Mouse (Mus musculus): ENCODE measurements at regions not wholly inside any gene's neighbourhood (a gene's known extent, or its start where the extent isn't known, plus 50 kb on each side); places are given as distances from the start of the nearest gene placed in this dataset.

DNA sequence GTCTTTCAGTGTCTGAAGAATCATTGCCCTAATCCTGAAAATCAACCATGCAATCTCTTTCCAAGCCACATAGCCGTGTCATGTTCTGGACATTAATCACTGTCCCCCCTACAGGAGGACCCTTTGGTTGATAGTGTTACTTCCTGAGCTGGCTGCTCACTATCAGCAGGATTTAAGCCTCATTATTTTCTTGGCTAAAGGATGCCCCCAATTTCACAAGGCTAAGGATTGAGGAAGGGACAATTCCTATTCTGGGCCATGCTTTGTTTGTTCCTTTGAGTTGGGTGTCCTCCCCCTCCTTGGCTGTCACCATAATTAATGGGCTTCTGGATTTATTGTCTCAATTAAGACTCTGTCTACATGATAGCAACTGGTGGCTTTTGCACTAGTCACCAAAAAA is 241.9 kb downstream of the Ankrd16 start:
- TF ChIP-seq CTCF (IDR thresholded peaks at IDR 0.05; ENCODE audit: low read depth, low read length) (no peak), POLR2A (IDR thresholded peaks at IDR 0.05; ENCODE audit: extremely low read depth, insufficient read depth, low read length) (no peak)

Data from liver, adult 2 months (tissue).